Mouse (Mus musculus): Measurements from ENCODE around the gene Qrsl1.

DNA sequence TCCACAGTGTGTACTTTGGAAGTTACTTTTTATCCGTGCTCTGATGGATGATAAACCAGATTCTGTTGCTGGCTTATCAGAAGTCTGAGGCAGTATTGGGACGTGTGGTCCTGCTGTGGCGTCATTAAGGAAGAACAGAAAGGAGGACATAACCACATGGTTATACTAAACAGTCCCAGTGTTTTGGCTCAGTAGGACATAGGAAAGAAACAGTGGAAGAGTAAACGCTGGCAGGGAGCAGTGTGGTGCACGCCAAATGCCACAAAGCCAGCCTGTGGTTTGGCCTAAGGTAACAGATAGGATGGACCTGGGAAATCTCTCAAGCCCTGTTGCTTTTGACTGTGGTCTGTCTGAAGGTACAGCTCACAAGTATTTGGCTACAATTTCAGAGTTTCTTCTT lies 27.1 kb upstream of the Qrsl1 start:
- TF ChIP-seq CTCF (IDR thresholded peaks at IDR 0.05; ENCODE audit: control insufficient read depth, insufficient read depth, insufficient replicate concordance, low read depth, low read length) (no peak), POLR2A (IDR thresholded peaks at IDR 0.05; ENCODE audit: control insufficient read depth, low read depth, low read length) (no peak)

Data from testis, adult 2 months (tissue).